Mouse (Mus musculus) regulatory T cell (primary cell): Measurements from ENCODE around the gene Ahnak2.

Experiments used
- in situ Hi-C: fragments of 300-600 bp; cut with MboI, MseI; formaldehyde crosslinking; loops from one replicate; pipeline ENCODE4 v1.15.1; 2025; ENCODE audit warnings: high pct_unique_total_duplicates

The Ahnak2 gene

DNA sequence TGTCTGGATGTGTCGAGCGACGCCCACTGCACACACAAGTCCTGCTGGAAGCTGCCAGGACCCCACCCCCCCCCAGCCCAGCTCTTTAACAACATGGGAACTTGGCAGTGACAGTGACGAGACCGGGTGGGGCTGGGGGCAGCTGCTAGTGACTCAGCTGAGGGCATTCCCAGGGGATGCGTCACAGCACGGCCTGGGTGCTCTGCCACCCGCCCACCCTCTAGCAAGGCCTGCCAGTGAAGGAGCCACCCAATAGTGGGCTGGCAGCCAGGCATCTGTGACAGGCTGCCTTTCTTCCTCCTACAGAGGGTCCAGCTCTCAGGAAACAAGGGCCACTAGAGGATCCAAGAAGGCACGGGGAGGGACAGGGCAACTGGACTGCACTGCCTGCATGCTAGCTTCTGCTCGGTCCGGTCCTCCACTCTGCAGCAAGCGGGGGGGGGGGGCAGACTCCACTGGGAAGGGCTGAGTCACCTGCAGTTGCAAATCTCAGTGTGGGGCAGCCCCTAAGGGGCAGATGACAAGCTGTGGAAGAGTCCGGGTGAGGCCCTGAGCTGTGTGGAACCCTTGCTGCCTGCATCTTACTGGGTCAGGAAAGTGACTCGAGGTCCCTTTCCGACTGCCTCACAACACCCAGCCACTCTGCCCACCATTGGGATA lies 4.7 kb downstream of the Ahnak2 start:
- in situ Hi-C loops = no loop called here

DNA sequence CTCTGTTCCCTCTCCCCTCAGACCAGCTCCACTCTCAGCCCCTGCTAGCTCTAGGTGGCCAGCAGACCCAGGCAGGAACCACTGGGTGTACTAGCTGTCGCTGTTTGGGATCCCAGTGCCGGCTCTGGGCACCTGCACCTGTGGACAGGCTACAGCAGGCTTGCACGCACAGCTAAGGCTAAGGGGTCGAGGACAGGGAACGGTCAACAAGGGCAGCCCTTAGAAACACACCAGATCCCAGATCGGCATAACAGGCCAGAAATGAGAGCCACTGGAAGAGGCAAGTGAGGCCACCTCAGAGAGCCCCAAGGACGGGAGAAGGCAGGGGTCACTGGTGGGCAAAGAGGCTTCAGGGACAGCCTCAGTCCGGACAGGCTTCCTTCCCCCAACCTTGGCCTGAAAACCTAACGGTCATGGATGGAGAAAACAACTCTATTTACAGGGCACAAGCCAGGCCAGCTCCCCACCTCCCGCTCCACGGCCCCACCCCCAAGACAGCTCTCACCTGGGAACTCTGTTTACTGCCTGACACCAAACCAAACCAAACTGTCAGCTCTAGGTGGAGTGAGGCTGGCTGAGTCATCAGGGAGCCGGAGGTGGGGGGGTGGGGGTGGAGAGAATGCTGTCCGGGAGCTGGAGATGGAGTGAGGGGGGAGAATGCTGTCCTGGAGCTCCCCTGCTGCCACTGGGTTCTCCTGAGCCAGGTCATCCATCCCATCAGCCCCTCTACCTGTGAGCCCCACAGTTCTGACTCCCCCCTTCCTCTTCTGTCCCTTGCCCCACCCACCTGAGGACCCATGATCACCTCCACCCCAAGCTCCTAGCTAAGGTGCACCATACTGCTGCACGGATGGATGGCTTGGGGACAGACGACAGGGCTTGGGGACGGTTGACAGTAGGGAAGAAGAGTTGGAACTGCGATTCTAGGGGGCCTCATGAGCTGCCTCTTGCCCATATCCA lies 5.6 kb downstream of the Ahnak2 start:
- in situ Hi-C loops = no loop called here

DNA sequence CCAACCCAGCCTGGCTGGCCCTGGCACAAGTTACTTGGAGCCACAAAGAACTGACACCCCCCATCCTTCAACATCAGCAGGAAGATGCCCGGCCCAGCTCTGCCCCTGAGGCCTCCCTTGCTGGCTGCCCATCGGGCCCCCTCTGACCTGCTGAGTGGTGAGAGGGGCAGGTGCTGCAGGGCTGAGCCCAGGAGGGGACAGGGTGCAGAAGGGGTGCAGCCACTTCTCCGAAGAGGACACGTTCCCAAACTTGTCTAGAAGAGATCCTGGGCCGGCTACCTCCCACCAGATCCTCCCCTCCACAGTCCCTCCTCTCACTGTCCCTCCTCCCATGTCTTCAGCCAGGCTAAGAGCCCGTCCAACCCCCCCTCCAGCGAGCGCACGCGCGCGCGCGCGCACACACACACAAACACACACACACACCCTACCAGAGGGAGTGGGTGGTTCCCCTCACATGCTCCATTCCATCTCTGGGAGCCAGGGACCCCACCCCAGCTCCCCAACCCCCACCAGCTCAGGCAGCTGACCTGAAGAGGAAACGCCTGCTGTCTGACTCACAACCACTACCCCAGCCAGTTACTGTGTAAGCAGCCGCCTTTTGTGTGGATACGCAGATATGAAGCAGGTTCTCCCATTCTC lies 6.9 kb downstream of the Ahnak2 start:
- in situ Hi-C loops = no loop called here

DNA sequence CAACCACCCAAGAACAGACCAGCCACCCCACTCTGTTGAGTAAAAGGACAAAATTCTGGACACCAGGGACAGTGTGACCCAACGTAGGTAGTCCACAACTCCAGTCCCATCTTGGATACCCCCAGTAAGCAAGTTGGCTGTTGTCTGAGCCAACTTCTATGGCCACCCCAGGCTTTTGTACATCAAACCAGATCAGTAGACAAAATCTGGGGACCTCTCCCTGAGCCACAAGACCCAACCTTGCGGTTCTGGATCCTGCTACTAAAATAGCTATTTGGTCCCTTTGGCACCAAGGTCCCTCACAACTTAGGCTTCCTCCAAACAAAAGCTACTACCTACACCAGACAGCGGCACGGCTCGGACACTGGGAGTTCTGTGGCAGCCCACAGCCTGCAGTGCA lies 7.5 kb downstream of the Ahnak2 start:
- in situ Hi-C loops = no loop called here

DNA sequence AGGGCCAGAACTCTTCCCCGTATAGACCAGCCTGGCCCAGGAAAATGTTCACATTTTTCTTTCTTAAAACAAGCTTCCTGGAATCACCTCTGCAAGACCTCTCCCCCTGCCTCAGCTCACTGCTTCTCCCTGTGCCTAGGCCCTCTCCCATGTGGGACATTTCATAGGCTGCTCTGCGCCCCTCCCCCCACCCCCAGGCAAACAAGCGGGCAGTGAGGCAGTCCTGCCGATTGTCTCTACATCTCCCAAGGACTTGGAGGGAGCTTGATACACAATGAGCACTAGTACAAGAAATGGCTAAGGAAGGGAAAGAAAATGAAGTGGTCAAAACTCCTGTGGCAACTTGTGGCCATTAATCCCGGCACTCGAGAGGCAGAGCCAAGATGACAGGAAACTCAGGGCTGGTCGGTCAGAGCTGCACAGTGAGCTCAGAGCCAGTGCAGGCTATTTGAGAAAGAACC lies 8.1 kb downstream of the Ahnak2 start:
- in situ Hi-C loops = no loop called here

DNA sequence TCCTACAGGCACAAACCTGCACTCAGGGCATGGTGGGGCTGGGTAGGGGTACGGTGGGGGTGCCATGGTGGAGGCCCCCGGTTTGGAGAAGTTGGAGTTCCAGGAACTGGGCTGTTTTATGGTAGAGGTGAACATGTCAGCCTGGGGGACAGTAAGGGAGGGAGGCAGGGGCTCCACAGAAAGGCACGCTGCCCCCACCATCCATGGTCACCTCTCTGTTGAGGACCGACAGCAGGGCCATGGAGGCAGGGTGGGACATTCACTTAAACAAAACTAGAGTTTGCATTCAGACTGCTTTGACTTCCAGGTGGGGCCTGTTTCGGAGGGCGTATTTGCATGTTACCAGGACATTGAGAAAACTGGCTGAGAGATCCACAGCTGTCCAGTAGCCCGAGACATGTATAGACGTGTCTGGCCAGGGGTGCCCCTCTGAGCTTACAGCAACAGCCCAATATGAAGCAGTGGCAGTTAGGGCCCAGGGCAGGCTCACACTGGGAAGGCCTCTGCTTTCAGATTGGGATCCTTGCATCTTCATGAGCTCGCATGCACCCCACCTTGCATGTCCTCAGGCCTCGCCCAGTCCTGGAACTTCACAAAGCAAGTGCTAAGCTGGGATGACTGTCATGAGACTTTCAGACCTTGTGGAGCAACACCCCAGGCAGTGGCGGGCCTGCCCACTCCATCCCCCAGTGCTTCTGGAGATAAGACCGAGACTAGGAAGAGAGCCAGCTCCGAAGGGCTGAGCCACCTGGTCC lies 8.7 kb downstream of the Ahnak2 start:
- in situ Hi-C loops = no loop called here

DNA sequence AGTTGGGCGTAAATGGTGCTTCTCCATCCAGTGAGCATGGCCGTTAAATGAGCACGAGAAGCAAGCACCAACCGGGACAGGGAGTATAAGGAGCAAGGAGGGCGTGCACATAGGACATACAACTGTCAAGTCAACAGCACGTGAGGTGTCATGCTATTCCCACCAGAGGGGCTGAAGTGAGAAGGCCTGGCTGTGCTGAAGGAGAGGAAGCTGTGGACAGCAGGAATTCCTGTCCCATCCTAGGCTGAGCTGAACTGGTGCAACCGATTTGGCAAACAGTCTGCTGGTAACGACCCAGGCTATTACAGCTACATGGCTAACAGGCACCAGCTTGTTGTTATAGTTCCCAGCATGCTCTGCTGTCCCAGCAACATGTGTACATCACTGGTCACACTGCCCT lies 11.4 kb downstream of the Ahnak2 start:
- in situ Hi-C loops = no loop called here

DNA sequence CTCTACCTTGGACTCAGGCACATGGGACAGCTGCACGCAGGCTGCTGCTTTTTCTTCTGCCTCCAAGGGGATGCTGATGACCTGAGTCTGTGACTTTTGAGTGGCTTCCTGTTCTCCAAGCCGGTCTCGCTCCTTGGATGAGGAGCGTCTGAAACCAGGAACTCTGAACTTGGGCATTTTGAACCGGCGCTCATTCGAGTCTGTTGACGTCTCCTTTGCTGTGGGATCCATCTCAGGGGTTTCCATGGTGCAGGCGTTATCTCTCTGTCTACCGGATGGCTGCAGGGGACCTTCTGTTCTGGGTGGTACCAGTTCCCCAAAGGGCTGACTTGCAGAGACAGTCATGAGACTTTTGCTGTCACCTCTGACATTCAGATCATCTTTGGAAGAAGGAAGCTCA lies 28.0 kb downstream of the Ahnak2 start:
- in situ Hi-C loops = loop anchor here (5.0 kb wide), 1 partner anchor 732 kb away; no protein-coding TSS in a partner anchor

DNA sequence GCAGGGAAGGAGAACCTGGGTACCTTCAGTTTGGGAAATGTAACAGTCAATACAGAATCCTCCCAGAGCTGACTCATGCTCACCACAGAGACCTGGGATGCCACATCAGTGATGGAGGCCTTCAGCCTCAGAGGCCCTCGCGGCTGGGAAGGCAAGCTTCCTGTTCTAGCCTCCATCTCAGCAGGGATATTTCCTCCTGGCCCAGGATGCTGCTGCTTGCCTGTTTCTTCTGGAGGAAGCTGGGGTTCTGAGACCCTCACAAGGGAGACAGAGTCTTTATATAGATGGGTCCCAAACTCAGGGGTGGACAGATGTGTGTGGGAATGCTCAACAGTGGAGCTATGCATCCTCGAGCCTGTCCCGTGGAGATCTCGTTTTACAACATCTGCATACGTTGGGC lies 28.4 kb downstream of the Ahnak2 start:
- in situ Hi-C loops = loop anchor here (5.0 kb wide), 1 partner anchor 732 kb away; no protein-coding TSS in a partner anchor

DNA sequence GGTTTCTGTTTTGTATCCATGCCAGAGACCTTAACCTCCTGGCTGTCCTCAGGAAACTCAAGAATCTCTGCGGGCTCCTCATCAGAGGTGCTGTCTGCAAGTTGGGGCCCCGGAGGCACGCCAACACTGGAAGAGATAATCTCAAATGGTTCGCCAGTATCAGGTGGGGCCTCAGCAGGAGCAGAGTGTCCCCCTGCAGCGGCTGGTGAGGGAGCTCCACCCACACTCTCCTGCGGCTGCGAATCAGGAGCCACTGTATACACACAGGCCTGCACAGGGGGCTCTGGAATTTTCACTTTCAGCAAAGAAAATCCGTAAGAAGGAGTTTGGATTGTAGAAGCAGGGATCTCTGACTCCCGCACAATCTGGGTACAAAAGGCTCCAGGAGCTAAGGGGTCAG lies 29.1 kb downstream of the Ahnak2 start:
- in situ Hi-C loops = loop anchor here (5.0 kb wide), 1 partner anchor 731 kb away; no protein-coding TSS in a partner anchor

DNA sequence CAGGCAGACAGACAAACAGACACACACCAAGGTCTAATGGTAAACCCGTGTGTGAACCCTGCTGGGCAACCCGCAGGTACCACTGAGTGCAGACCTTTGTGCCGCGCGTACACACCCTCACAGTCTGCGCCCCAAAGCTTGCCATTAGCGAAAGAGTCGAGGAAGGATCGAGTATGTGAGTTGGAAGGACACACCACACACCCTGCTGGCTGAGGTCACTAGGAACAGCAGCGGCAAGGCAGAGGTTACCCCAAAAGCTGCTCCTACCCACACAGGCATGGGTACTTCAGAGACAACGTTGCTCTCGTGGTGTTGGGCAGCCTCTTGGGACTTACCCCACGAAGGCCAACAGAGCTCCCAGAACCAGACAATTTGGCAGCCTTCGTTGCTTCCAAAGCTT lies 30.2 kb downstream of the Ahnak2 start:
- in situ Hi-C loops = loop anchor here (5.0 kb wide), 1 partner anchor 730 kb away; no protein-coding TSS in a partner anchor

DNA sequence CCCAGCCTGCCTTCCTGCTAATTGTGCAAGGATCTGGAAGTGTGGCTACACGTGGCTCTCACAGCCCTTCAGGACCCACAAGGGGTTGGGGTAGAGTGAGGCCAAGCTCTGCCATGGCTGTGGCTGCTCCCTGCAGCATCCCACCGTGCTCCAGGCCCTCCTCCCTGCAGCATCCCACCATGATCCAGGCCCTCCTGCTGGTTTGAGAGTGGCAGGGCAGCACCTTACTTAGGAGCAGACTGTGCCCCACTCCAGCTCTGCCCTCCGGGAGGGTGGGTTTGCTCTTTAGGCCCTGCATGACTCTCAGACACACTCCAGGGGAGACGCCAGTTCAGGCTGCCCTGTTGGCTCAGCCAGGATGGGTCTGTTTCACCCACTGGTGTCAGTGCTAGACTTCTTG lies 32.1 kb downstream of the Ahnak2 start:
- in situ Hi-C loops = loop anchor here (5.0 kb wide), 1 partner anchor 728 kb away; no protein-coding TSS in a partner anchor

DNA sequence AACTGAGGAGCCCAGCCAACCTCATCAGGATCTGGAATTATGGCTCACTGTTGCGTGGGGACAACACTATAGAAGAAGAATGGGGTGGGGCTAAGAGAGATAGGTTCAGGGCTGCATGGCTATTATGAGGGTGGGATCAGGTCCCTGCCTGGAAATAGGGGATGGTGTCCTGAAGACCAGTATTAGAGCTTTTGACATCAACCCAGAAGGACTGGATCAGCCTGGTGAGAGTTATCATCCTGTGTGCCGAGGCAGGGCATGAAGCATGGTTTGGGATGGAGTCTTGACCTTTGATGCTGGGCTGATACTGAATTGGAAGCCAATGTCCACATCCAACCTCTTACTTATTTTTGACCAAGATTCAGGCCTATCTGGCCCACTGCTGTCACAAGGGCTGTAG lies 32.7 kb downstream of the Ahnak2 start:
- in situ Hi-C loops = loop anchor here (5.0 kb wide), 1 partner anchor 727 kb away; no protein-coding TSS in a partner anchor

DNA sequence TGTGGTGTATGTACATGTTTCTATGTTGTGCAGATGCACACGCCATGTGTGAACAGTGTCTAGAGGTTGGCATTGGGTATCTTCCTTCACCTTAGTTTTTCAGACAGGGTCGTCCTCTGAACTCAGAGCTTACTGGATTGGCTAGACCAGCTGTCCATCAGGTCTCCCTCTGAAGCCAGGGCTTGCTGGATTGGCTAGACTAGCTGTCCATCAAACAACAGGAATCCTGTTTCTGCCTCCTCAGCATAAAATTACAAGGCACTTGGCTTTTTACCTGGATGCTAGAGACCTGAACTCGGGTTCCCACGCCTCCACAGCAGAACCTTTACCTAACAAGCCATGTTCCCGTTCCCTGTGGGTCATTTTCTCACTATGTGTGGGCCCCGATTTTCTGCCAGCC lies 33.4 kb downstream of the Ahnak2 start:
- in situ Hi-C loops = no loop called here

DNA sequence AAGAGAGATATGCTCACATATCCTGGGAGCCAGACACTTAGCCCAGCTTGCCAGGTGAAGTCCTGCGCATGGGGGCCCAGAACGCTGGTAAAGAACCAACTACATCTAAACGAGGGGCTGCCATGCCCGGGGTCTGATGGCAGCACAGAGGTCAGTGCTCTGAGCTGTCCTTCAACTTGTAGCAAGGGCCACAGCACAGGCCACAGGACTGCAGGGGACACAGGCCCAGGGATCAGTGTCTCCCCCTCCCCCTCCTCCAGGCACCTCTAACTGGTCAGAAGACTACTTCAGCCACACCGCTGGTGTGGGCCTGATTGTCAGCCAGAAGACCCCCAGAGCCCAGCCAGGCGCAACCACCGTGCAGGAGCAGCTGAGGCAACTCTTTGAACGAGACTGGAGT lies 34.3 kb downstream of the Ahnak2 start:
- in situ Hi-C loops = no loop called here

DNA sequence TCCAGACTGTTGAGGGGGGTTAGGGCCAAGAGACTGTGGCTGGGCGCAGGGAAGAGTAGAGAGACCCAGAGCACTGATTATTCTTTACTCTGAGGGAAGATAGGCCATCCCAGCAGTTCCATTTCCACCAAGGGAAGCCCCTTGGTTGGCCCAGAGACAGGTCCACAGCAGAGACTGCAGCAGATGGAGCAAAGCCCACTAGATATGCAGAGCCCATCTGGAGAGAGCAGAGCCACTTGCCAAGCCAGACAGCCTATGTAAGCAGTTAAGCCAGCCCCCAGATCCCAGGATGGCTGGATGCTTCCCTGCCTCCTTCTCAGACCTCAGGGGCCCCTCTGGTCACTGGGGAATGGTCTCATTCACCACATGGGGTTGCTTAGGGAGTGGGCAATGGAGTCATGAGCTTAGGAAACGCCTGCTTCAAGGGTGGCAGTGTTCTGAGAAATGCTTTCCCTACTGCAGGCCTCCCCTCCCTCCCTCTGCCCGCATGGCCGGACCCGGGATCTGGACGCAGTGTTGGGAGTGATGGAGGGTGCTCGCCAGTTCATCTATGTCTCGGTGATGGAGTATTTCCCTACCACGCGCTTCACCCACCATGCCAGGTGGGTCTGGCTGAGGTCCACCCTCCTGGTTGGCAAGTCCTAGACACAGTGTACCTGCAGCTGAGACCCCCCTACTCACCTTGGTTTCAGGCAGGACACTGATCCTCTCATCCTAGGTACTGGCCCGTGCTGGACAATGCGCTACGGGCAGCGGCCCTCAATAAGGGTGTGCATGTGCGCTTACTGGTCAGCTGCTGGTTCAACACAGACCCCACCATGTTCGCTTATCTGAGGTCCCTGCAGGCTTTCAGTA lies 35.2 kb downstream of the Ahnak2 start:
- in situ Hi-C loops = no loop called here

DNA sequence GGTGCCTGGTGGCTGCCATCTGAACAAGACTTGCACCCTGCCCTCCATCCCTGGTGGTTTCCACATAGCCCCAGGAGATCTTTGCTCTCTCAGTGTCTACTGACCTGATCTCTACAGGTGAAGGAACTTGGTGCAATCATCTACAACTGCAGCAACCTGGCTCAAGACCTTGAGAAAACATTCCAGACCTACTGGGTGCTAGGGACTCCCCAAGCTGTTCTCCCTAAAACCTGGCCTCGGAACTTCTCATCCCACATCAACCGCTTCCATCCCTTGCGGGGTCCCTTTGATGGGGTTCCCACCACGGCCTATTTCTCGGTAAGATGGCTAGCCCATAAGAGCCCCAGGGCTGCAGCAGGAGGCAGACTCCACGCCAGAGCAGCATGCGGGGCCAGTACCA lies 35.9 kb downstream of the Ahnak2 start:
- in situ Hi-C loops = no loop called here

DNA sequence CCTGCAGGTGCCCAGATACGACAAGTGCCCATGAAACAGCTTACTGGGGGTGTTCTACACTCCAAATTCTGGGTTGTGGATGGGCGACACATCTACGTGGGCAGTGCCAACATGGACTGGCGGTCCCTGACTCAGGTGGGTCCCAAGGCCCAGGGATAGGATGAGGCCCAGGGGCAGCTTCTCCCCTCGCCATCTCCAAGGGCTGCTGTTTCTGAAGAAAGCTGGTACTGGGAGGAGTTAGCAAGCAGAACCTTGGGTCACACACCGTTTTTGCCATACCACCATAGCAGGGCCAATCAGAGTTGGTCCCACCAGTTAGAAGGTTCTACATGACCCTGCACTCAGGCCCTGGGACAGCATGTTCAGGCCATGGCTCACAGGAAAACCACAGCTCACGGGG lies 37.5 kb downstream of the Ahnak2 start:
- in situ Hi-C loops = no loop called here

DNA sequence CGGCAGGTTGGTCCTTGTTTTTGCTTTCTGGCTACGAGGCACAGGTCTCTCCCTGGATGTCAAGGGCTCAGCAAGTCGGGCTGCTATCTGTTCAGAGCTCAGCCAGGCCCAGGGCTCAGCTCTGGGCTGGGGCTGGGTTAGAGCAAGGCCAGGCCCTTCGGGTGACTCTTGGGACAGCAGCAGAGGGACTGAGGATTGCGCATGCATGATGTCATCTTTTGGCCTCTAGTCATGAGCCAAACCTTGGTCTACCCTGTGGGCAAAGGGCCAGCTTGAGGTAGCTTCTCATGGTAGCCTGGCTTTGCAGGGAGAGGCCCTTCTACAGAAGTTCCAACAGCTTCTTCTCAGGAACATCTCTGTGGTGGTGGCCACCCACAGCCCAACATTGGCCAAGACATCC lies 38.3 kb downstream of the Ahnak2 start:
- in situ Hi-C loops = no loop called here

DNA sequence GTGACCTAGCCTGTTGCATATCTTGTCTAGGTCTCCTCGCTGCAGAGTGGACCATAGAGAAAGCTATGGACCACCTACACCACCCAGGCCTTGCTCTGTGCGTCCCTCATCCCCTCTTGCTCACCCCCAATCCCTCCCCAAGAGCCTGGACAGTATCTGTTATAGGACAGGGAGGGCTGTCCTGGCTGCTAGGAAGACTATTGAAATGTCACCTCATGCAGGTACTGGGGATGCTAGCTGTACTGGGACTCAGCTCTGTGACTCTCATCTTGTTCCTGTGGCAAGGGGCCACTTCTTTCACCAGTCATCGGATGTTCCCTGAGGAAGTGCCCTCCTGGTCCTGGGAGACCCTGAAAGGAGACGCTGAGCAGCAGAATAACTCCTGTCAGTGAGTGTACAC lies 39.3 kb downstream of the Ahnak2 start:
- in situ Hi-C loops = no loop called here
